Mouse (Mus musculus) lung, adult 2 months (tissue): ENCODE results near the gene Zfp62.

Source experiments
- CTCF ChIP-seq: fragments of 200-500 bp; IDR thresholded peaks from 2 replicates; pipeline ENCODE4 v1.5.1; 2011; ENCODE audit warnings: mild to moderate bottlenecking, low read length, control low read depth; ENCODE audit not compliant: insufficient read depth
- POLR2A ChIP-seq: fragments of 200-500 bp; IDR thresholded peaks from 2 replicates; pipeline ENCODE4 v1.6.1; 2011; ENCODE audit warnings: low read depth, mild to moderate bottlenecking, control low read depth, low read length, borderline replicate concordance; ENCODE audit errors: extremely low read depth

GRCm38 (mm10) chr11:49266671-49267070 lies 63.6 kb downstream of the Zfp62 start:
- TF ChIP-seq CTCF (no peak), POLR2A (no peak)
